Mouse (Mus musculus) olfactory bulb, adult 2 months (tissue): Measurements from ENCODE around the gene Fos. TPM values are rescaled to one million over a fixed set of nuclear protein-coding genes. Genes with fewer than 3 reads are reported as not detected.

Experiments used
- H3K27ac ChIP-seq: fragments of 200-500 bp; 2 replicates; pipeline ENCODE4 v1.5.1; 2012; ENCODE audit warnings: low read depth, low read length; ENCODE audit not compliant: insufficient read depth
- H3K4me1 ChIP-seq: fragments of 200-500 bp; 2 replicates; pipeline ENCODE4 v1.6.1; 2012; ENCODE audit warnings: low read length; ENCODE audit not compliant: control insufficient read depth, insufficient read depth
- H3K4me3 ChIP-seq: fragments of 200-500 bp; 2 replicates; pipeline ENCODE4 v1.5.1; 2012; ENCODE audit warnings: mild to moderate bottlenecking, low read depth, low read length, moderate library complexity; ENCODE audit not compliant: insufficient read depth
- CTCF ChIP-seq: fragments of 200-500 bp; IDR thresholded peaks from 2 replicates; pipeline ENCODE4 v1.5.1; 2012; ENCODE audit warnings: low read depth, mild to moderate bottlenecking, low read length, moderate library complexity; ENCODE audit not compliant: insufficient read depth
- POLR2A ChIP-seq: fragments of 200-500 bp; IDR thresholded peaks from 2 replicates; pipeline ENCODE4 v1.6.1; 2012; ENCODE audit warnings: mild to moderate bottlenecking, low read depth, low read length, moderate library complexity; ENCODE audit not compliant: insufficient read depth
- WGBS: fragments of 180-500 bp; shearing (Covaris S2); methylation state at CpG from one replicate; pipeline ENCODE4 v1.1.7; 2018; 5-methylcytosine and 5-hydroxymethylcytosine counted together
- polyA plus RNA-seq: library from polyadenylated mRNA; stranded (reverse); fragments of >200 nt; gene quantifications from 2 replicates; pipeline ENCODE4 v1.2.4, GENCODE M21; 2012; ENCODE audit warnings: low replicate concordance; ENCODE audit not compliant: missing spikeins, insufficient read depth, insufficient read length

Fos gene
- polyA plus RNA-seq, 1 experiment, result not detected

DNA sequence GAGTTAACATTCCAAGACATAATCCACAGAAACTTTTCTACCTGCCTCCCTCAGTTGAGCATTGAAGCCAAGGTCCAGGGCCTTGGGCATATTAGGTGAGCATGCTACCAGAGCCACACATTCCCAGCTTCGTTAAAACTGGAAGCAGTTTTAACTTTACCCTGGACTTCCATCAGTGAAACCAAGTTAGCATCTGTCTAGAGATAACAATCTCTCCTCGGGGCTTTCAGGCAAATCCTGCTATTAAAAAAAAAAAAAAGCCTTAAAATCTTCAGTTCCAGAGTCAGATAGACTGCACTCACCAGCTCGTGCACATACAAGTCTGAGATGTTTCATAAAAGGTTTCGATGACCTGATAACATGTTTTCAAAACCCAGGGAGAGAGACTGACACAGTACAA lies 17.4 kb upstream of the Fos start:
- H3K4me3 ChIP-seq, result no peak overlapping the region
- peaks cover 26% of the 10 kb centered on the region for H3K4me1 ChIP-seq
- TF ChIP-seq POLR2A, result no peak
- TF ChIP-seq CTCF, result no peak
- H3K27ac ChIP-seq, result peak overlapping the region; percentile 100; the same call in 1 of the 2 replicates
- WGBS, result 44% methylated on average over 4 of the region's 4 CpGs

GRCm38 (mm10) chr12:85456966-85457505 lies 16.7 kb upstream of the Fos start:
- no peak overlapping the region for H3K4me3 ChIP-seq
- TF ChIP-seq CTCF (no peak), POLR2A (no peak)
- H3K27ac ChIP-seq, result no peak overlapping the region
- WGBS, result 66% methylated on average over 13 of the region's 13 CpGs
- peaks cover 22% of the 10 kb centered on the region for H3K4me1 ChIP-seq

DNA sequence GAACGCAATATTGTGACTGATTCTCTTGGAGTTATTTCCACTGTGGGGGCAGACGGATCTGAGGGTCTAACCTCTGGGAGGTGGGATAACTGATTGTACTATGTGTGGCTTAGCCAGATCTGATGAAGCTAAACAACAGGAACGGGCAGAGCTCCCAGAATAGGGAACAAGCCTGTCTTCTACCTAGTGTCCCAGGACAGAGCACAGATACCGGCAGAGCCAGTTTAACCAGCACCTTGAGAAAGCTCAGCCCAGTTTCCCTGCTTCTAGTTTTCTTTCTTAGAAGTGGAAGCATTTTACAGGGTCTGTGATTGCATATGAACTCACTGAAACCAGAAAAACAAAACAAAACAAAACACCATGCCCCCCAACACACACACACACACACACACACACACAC lies 13.9 kb upstream of the Fos start:
- Histone ChIP-seq H3K4me1 (peaks cover 10% of the 10 kb centered on the region), H3K27ac (no peak overlapping the region), H3K4me3 (no peak overlapping the region)
- TF ChIP-seq POLR2A, result no peak
- no peak for TF ChIP-seq CTCF
- WGBS, result 84% methylated on average over 4 of the region's 4 CpGs

DNA sequence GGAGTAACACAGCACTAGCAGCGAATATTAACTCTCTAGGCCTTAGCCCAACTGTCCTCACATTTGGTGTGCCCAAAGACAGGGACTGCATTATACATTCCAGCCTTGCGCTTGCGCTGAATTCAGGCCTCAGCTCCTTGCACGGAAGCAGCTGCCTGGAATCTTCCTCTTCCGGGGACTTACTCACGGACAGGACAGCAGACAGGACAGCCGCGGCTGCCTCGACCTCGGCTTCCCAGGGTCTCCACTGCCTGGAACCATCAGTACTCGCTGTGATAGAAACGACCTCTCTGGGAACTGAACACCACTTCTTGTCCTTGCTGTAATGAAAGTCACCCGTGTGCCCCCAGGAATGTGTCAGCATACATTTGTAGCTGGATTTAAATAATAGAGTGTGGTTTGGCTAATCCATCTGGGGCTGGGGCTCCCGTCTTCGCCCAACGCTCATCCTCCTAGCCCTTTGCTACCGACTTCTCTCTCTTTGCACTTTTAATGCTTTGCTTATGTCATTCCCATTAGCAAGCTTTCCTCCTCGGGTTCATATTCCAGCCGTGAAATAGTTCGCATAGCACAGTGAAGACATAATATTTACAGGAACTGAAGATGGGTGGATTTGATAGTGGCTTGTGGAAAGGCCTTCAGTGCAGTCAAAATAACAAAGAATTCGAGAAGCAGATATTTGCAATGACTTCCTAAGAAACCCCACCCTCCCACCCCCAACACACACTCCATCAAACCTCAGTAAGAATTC lies 11.6 kb upstream of the Fos start:
- no peak overlapping the region for H3K4me3 ChIP-seq
- TF ChIP-seq CTCF, result no peak
- TF ChIP-seq POLR2A, result no peak
- peaks cover 5% of the 10 kb centered on the region; the same call in 1 of the 2 replicates for H3K4me1 ChIP-seq
- 68% methylated on average over 21 of the region's 21 CpGs for WGBS
- no peak overlapping the region for H3K27ac ChIP-seq

GRCm38 (mm10) chr12:85462802-85463201 lies 10.9 kb upstream of the Fos start:
- H3K4me1 ChIP-seq, result peaks cover 9% of the 10 kb centered on the region
- WGBS, result 53% methylated on average over 7 of the region's 7 CpGs

GRCm38 (mm10) chr12:85464431-85464830 lies 9.3 kb upstream of the Fos start:
- Histone ChIP-seq H3K4me1 (peaks cover 14% of the 10 kb centered on the region), H3K4me3 (no peak overlapping the region), H3K27ac (no peak overlapping the region)
- WGBS, result 86% methylated on average over 5 of the region's 5 CpGs
- no peak for TF ChIP-seq CTCF
- TF ChIP-seq POLR2A, result no peak

More at GRCm38 (mm10) chr12:85462802-85463201, 10.9 kb upstream of the Fos start:
- Histone ChIP-seq H3K27ac (no peak overlapping the region), H3K4me3 (no peak overlapping the region)
- no peak for TF ChIP-seq POLR2A
- TF ChIP-seq CTCF, result no peak

DNA sequence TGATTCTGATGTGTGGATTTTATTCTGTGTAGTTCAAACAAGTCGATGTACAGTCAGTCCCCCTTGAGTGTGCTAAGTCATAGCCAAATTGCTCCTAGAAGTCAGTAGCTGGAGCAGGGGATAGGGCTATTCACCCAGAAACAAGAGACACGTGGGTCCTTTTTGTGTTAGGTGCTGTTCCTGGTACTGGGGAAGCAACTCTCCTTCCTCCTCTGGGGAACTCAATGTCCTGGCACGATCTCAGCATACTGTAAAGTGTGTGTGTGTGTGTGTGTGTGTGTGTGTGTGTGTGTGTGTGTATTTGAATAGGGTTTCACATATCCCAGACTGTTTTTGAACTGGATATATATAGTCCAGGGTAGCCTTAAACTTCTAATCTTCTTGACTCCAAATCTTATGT lies 8.8 kb upstream of the Fos start:
- Histone ChIP-seq H3K27ac (no peak overlapping the region), H3K4me1 (peaks cover 14% of the 10 kb centered on the region), H3K4me3 (no peak overlapping the region)
- WGBS, result 74% methylated on average over 3 of the region's 3 CpGs
- TF ChIP-seq CTCF (no peak), POLR2A (no peak)

DNA sequence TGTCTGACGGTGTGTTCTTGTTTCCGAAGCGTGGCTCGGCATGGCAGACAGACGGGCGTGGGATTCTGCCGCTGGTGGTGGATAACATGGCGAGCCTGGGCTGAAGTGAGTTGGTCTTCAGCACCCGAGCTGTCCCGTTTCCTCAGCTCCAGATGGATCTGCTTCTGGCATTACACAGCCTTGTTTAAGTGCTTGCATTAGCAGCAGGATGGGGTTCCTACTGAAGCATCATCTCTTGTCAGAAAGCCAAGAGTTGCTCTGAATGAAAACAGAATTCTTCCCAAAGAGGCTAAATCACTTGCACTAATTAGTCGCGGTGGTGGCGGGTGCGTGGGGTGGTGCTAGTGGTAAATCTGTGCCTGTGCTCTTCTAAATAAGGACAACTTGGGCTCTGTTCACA lies 5.8 kb upstream of the Fos start:
- peaks cover 16% of the 10 kb centered on the region for H3K4me1 ChIP-seq
- TF ChIP-seq POLR2A, result no peak
- no peak for TF ChIP-seq CTCF
- H3K27ac ChIP-seq, result no peak overlapping the region
- H3K4me3 ChIP-seq, result no peak overlapping the region
- 39% methylated on average over 14 of the region's 14 CpGs for WGBS

- TF ChIP-seq CTCF, result no peak
- no peak for TF ChIP-seq POLR2A
- 89% methylated on average over 12 of the region's 12 CpGs for WGBS
- Histone ChIP-seq H3K4me3 (no peak overlapping the region), H3K4me1 (peaks cover 19% of the 10 kb centered on the region), H3K27ac (no peak overlapping the region)
Observed at GRCm38 (mm10) chr12:85468666-85469065, 5.0 kb upstream of the Fos start.
